Mouse (Mus musculus): ENCODE data around the gene S100a6. TPM values are rescaled to one million over a fixed set of nuclear protein-coding genes. Genes with fewer than 3 reads are reported as not detected.

The S100a6 gene
- total RNA-seq, 1 experiment: 912 TPM

- in situ Hi-C loops (cut with MboI; ENCODE audit: low sequenced_read_pairs in 2 of 2, unreplicated experiment in 2 of 2): no loop called here
- TF ChIP-seq HCFC1 (IDR thresholded peaks at IDR 0.05; ENCODE audit: borderline replicate concordance, insufficient read depth, low read length) (no peak), MAFK (IDR thresholded peaks at IDR 0.05; ENCODE audit: insufficient read depth, low read depth, low read length) (no peak), ZC3H11A (IDR thresholded peaks at IDR 0.05; ENCODE audit: borderline replicate concordance, low read depth, low read length) (no peak), ZNF384 (IDR thresholded peaks at IDR 0.05; ENCODE audit: low read depth, low read length) (no peak), CHD2 (IDR thresholded peaks at IDR 0.05; ENCODE audit: low read depth, low read length) (no peak)
- Histone ChIP-seq H3K4me3 (ENCODE audit: insufficient read depth in 1 of 2, low read depth in 1 of 2, low read length in 2 of 2, poor library complexity in 1 of 2, severe bottlenecking in 1 of 2) (no peak overlapping the region), H3K27ac (ENCODE audit: insufficient read depth, low read depth, low read length, poor library complexity, severe bottlenecking) (no peak overlapping the region), H3K9me3 (ENCODE audit: control insufficient read depth, insufficient read depth, low read depth, low read length) (no peaks in the 10 kb centered on the region), H3K4me1 (ENCODE audit: control insufficient read depth in 2 of 2, insufficient read depth in 2 of 2, low read length in 2 of 2, poor library complexity in 1 of 2) (no peaks in the 10 kb centered on the region), H3K9ac (ENCODE audit: insufficient read depth, low read depth, low read length, poor library complexity, severe bottlenecking) (no peak overlapping the region), H3K36me3 (ENCODE audit: control insufficient read depth, insufficient read depth, low read length, poor library complexity, severe bottlenecking) (no peaks in the 10 kb centered on the region)
- DNase-seq (ENCODE audit: low read depth, low spot score): no peak
These were observed 34.6 kb downstream of the S100a6 start for GRCm38 (mm10) chr3:90647291-90647690.

GRCm38 (mm10) chr3:90648981-90649380 is 36.3 kb downstream of the S100a6 start:
- Histone ChIP-seq H3K9me3 (ENCODE audit: control insufficient read depth, insufficient read depth, low read depth, low read length) (no peaks in the 10 kb centered on the region), H3K36me3 (ENCODE audit: control insufficient read depth, insufficient read depth, low read length, poor library complexity, severe bottlenecking) (no peaks in the 10 kb centered on the region), H3K4me3 (ENCODE audit: insufficient read depth in 1 of 2, low read depth in 1 of 2, low read length in 2 of 2, poor library complexity in 1 of 2, severe bottlenecking in 1 of 2) (no peak overlapping the region), H3K27ac (ENCODE audit: insufficient read depth, low read depth, low read length, poor library complexity, severe bottlenecking) (no peak overlapping the region), H3K4me1 (ENCODE audit: control insufficient read depth in 2 of 2, insufficient read depth in 2 of 2, low read length in 2 of 2, poor library complexity in 1 of 2) (no peaks in the 10 kb centered on the region), H3K9ac (ENCODE audit: insufficient read depth, low read depth, low read length, poor library complexity, severe bottlenecking) (no peak overlapping the region)
- TF ChIP-seq MAFK (IDR thresholded peaks at IDR 0.05; ENCODE audit: insufficient read depth, low read depth, low read length) (no peak), ZC3H11A (IDR thresholded peaks at IDR 0.05; ENCODE audit: borderline replicate concordance, low read depth, low read length) (no peak), ZNF384 (IDR thresholded peaks at IDR 0.05; ENCODE audit: low read depth, low read length) (no peak), HCFC1 (IDR thresholded peaks at IDR 0.05; ENCODE audit: borderline replicate concordance, insufficient read depth, low read length) (no peak), CHD2 (IDR thresholded peaks at IDR 0.05; ENCODE audit: low read depth, low read length) (no peak)
- DNase-seq (ENCODE audit: low read depth, low spot score): no peak
- in situ Hi-C loops (cut with MboI; ENCODE audit: low sequenced_read_pairs in 2 of 2, unreplicated experiment in 2 of 2): no loop called here

GRCm38 (mm10) chr3:90649832-90650231 is 37.1 kb downstream of the S100a6 start:
- H3K36me3 ChIP-seq (ENCODE audit: control insufficient read depth, insufficient read depth, low read length, poor library complexity, severe bottlenecking): no peaks in the 10 kb centered on the region
- no peak for DNase-seq (ENCODE audit: low read depth, low spot score)
- in situ Hi-C loops (cut with MboI; ENCODE audit: low sequenced_read_pairs in 2 of 2, unreplicated experiment in 2 of 2): no loop called here
- H3K27ac ChIP-seq (ENCODE audit: insufficient read depth, low read depth, low read length, poor library complexity, severe bottlenecking): no peak overlapping the region
- no peak overlapping the region for H3K9ac ChIP-seq (ENCODE audit: insufficient read depth, low read depth, low read length, poor library complexity, severe bottlenecking)
- no peaks in the 10 kb centered on the region for H3K9me3 ChIP-seq (ENCODE audit: control insufficient read depth, insufficient read depth, low read depth, low read length)
- TF ChIP-seq CHD2 (IDR thresholded peaks at IDR 0.05; ENCODE audit: low read depth, low read length) (no peak), ZNF384 (IDR thresholded peaks at IDR 0.05; ENCODE audit: low read depth, low read length) (no peak), HCFC1 (IDR thresholded peaks at IDR 0.05; ENCODE audit: borderline replicate concordance, insufficient read depth, low read length) (no peak), MAFK (IDR thresholded peaks at IDR 0.05; ENCODE audit: insufficient read depth, low read depth, low read length) (no peak), ZC3H11A (IDR thresholded peaks at IDR 0.05; ENCODE audit: borderline replicate concordance, low read depth, low read length) (no peak)
- H3K4me3 ChIP-seq (ENCODE audit: insufficient read depth in 1 of 2, low read depth in 1 of 2, low read length in 2 of 2, poor library complexity in 1 of 2, severe bottlenecking in 1 of 2): no peak overlapping the region
- no peaks in the 10 kb centered on the region for H3K4me1 ChIP-seq (ENCODE audit: control insufficient read depth in 2 of 2, insufficient read depth in 2 of 2, low read length in 2 of 2, poor library complexity in 1 of 2)

- Histone ChIP-seq H3K9ac (ENCODE audit: insufficient read depth, low read depth, low read length, poor library complexity, severe bottlenecking) (no peak overlapping the region), H3K27ac (ENCODE audit: insufficient read depth, low read depth, low read length, poor library complexity, severe bottlenecking) (no peak overlapping the region), H3K4me1 (ENCODE audit: control insufficient read depth in 2 of 2, insufficient read depth in 2 of 2, low read length in 2 of 2, poor library complexity in 1 of 2) (no peaks in the 10 kb centered on the region), H3K9me3 (ENCODE audit: control insufficient read depth, insufficient read depth, low read depth, low read length) (no peaks in the 10 kb centered on the region), H3K4me3 (ENCODE audit: insufficient read depth in 1 of 2, low read depth in 1 of 2, low read length in 2 of 2, poor library complexity in 1 of 2, severe bottlenecking in 1 of 2) (no peak overlapping the region), H3K36me3 (ENCODE audit: control insufficient read depth, insufficient read depth, low read length, poor library complexity, severe bottlenecking) (no peaks in the 10 kb centered on the region)
- in situ Hi-C loops (cut with MboI; ENCODE audit: low sequenced_read_pairs in 2 of 2, unreplicated experiment in 2 of 2): no loop called here
- DNase-seq (ENCODE audit: low read depth, low spot score): peak; percentile 73
- TF ChIP-seq MAFK (IDR thresholded peaks at IDR 0.05; ENCODE audit: insufficient read depth, low read depth, low read length) (no peak), ZC3H11A (IDR thresholded peaks at IDR 0.05; ENCODE audit: borderline replicate concordance, low read depth, low read length) (peak; percentile 43; the same call in 1 of the 2 replicates), ZNF384 (IDR thresholded peaks at IDR 0.05; ENCODE audit: low read depth, low read length) (no peak), CHD2 (IDR thresholded peaks at IDR 0.05; ENCODE audit: low read depth, low read length) (no peak), HCFC1 (IDR thresholded peaks at IDR 0.05; ENCODE audit: borderline replicate concordance, insufficient read depth, low read length) (no peak)
These were observed 40.3 kb downstream of the S100a6 start for GRCm38 (mm10) chr3:90652878-90653508.

Data from ES-E14 (cell line).